Comparison of ENCODE assay signal across 17 mouse cellular contexts in the genomic region with DNA sequence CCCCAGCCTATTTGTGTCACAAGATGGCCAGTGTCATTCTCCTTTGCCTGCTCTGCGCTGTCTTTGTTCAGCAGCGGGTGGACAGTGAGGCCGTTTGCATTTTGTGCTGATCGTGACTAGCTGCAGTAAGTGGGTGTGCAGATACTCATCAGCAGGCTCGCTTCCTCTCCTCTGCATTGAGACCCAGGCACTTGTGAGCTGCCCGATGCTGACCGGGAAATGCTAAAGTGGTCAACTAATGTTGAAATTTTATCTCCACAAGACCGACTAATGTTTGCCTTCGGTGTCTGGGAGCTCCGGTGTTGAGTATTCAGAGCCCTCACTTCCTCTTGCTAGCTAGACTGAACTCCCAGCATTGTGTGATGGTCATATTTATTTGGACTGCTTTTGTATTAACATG. TPM values are rescaled to one million over a fixed set of nuclear protein-coding genes. Genes with fewer than 3 reads are reported as not detected.
A peak's percentile ranks its signal among the peaks of the same experiment; 100 is the strongest.
DNase-seq lines count a peak whose midpoint lies in the region; ATAC-seq and TF ChIP-seq lines count a peak whose summit lies in the region.
"Had no signal": no experiment of that assay in that cellular context is flagged by ENCODE, and none has a peak within 500 bp of the region (broad histone marks: within the 10 kb centered on the region; RNA-seq: fewer than 3 reads in every experiment).

No protein-coding gene starts in this region.

- peaks cover 13% of the 10 kb centered on the region; the same call in 1 of the 2 replicates for H3K4me1 ChIP-seq in spleen, adult 2 months (ENCODE audit: control insufficient read depth, insufficient read depth, insufficient read length)
- peaks cover 100% of the 10 kb centered on the region for H3K4me1 ChIP-seq in megakaryocyte, embryonic 14.5 days
- H3K4me1 ChIP-seq: embryonic facial prominence, embryonic 12.5 days; forebrain, embryonic 15.5 days; hindbrain, embryonic 12.5 days; limb, embryonic 15.5 days; neural tube, embryonic 13.5 days had no signal

- DNase-seq in spleen, adult 2 months (ENCODE audit: low read depth in 1 of 2, low spot score in 2 of 2): no peak
- DNase-seq in spleen, adult 12 weeks (ENCODE audit: low spot score): no peak
- no peak for DNase-seq in retina, embryonic 14.5 days (ENCODE audit: low spot score)
- DNase-seq in ovary, postnatal 10 days (ENCODE audit: low spot score): no peak
- DNase-seq: cerebellum, adult 18-20 months; kidney, adult 8-10 months; kidney, postnatal 25 days; right cerebral cortex, postnatal 25 days had no signal

- H3K36me3 ChIP-seq in spleen, adult 2 months (ENCODE audit: control insufficient read depth, insufficient read depth, low read length): peaks cover 36% of the 10 kb centered on the region
- H3K36me3 ChIP-seq in megakaryocyte, embryonic 14.5 days (replicated peaks; ENCODE audit: low read length): peaks cover 94% of the 10 kb centered on the region
- H3K36me3 ChIP-seq: forebrain, embryonic 15.5 days had no signal

- TF ChIP-seq CTCF in spleen, adult 2 months (IDR thresholded peaks at IDR 0.05; ENCODE audit: extremely low read depth, insufficient read depth, insufficient read length, insufficient replicate concordance): no peak

- ATAC-seq in granulocyte monocyte progenitor cell, adult 5-6 weeks (replicated peaks; ENCODE audit: poor library complexity, severe bottlenecking): peak; percentile 78
- ATAC-seq in megakaryocyte-erythroid progenitor cell, adult 5-6 weeks (replicated peaks; ENCODE audit: low FRiP score, low TSS enrichment, poor library complexity, severe bottlenecking): no peak
- ATAC-seq: forebrain, embryonic 15.5 days had no signal

- H3K27ac ChIP-seq in spleen, adult 2 months (ENCODE audit: insufficient read depth, low read length): 0 out of 2 replicates have a peak overlapping the region, but pooled peaks have one; percentile 5
- H3K27ac ChIP-seq: embryonic facial prominence, embryonic 12.5 days; forebrain, embryonic 15.5 days; hindbrain, embryonic 12.5 days; limb, embryonic 15.5 days; neural tube, embryonic 13.5 days had no signal

- H3K4me3 ChIP-seq in spleen, adult 2 months (ENCODE audit: extremely low read depth, insufficient read depth, insufficient read length): no peak overlapping the region
- peak overlapping the region; percentile 86 for H3K4me3 ChIP-seq in megakaryocyte, embryonic 14.5 days (replicated peaks)
- H3K4me3 ChIP-seq: embryonic facial prominence, embryonic 12.5 days; forebrain, embryonic 15.5 days; hindbrain, embryonic 12.5 days; limb, embryonic 15.5 days; neural tube, embryonic 13.5 days had no signal

- WGBS in spleen, adult 2 months: 65% methylated on average over 10 of the region's 10 CpGs

- peaks cover 3% of the 10 kb centered on the region; the same call in 1 of the 2 replicates for H3K9me3 ChIP-seq in megakaryocyte, embryonic 14.5 days
- H3K9me3 ChIP-seq: embryonic facial prominence, embryonic 12.5 days; forebrain, embryonic 15.5 days; G1E; hindbrain, embryonic 12.5 days; limb, embryonic 15.5 days; neural tube, embryonic 13.5 days had no signal

- no peaks in the 10 kb centered on the region for H3K27me3 ChIP-seq in spleen, adult 2 months (ENCODE audit: control insufficient read depth, insufficient read depth, low read length)
- H3K27me3 ChIP-seq in megakaryocyte, embryonic 14.5 days (replicated peaks): no peaks in the 10 kb centered on the region
- H3K27me3 ChIP-seq: embryonic facial prominence, embryonic 12.5 days; forebrain, embryonic 15.5 days; hindbrain, embryonic 12.5 days; limb, embryonic 15.5 days; neural tube, embryonic 13.5 days had no signal

- TF ChIP-seq POLR2A in spleen, adult 2 months (IDR thresholded peaks at IDR 0.05; ENCODE audit: low read depth, low read length): no peak

RNA-seq across cellular contexts. Expression of a gene that starts 10.7 kb away (rescaled TPM):
- 90.0 and 142 TPM in 2 replicates for polyA plus RNA-seq in spleen, adult 2 months (2012; rRNA removed)
- 77.3 and 83.0 TPM in 2 replicates for total RNA-seq in granulocyte monocyte progenitor cell, adult 5-6 weeks (2014; fragmentation: Nextera tagmentation)
- 114 and 119 TPM in 2 replicates for total RNA-seq in granulocyte monocyte progenitor cell, adult 5-6 weeks (2017)
- polyA plus RNA-seq in megakaryocyte, embryonic 14.5 days (2012; ENCODE audit: insufficient read depth, low replicate concordance): 75.8 and 82.1 TPM in 2 replicates
- total RNA-seq in megakaryocyte-erythroid progenitor cell, adult 5-6 weeks (2014; fragmentation: Nextera tagmentation): 67.7 and 78.9 TPM in 2 replicates
- 131 and 161 TPM in 2 replicates for total RNA-seq in megakaryocyte-erythroid progenitor cell, adult 5-6 weeks (2017)
